Mouse (Mus musculus) spleen, adult 2 months (tissue): ENCODE measurements around the gene Atp6v1e1. TPM values are rescaled to one million over a fixed set of nuclear protein-coding genes. Genes with fewer than 3 reads are reported as not detected.

Experiments used
- DNase-seq, 2 experiments: peaks; one replicate each; pipeline versions ENCODE4 v3.0.0 to v3.0.0-alpha.2; 2012 to 2021; ENCODE audit warnings: low spot score in 2 of 2, low read depth in 1 of 2
- H3K27ac ChIP-seq: fragments of 200-500 bp; 2 replicates; pipeline ENCODE4 v1.5.1; 2012; ENCODE audit warnings: low read length, inconsistent platforms; ENCODE audit not compliant: insufficient read depth
- H3K27me3 ChIP-seq: fragments of 200-500 bp; 2 replicates; pipeline ENCODE4 v1.6.1; 2012; ENCODE audit warnings: mild to moderate bottlenecking, moderate library complexity, low read length, inconsistent platforms; ENCODE audit not compliant: control insufficient read depth, insufficient read depth
- H3K36me3 ChIP-seq: fragments of 200-500 bp; 2 replicates; pipeline ENCODE4 v1.6.1; 2012; ENCODE audit warnings: mild to moderate bottlenecking, low read length, inconsistent platforms; ENCODE audit not compliant: control insufficient read depth, insufficient read depth
- H3K4me1 ChIP-seq: fragments of 200-500 bp; 2 replicates; pipeline ENCODE4 v1.6.1; 2011; ENCODE audit warnings: inconsistent platforms; ENCODE audit not compliant: control insufficient read depth, insufficient read depth, insufficient read length
- H3K4me3 ChIP-seq: fragments of 200-500 bp; 2 replicates; pipeline ENCODE4 v1.5.1; 2011; ENCODE audit warnings: mild to moderate bottlenecking, inconsistent platforms; ENCODE audit not compliant: insufficient read depth, insufficient read length; ENCODE audit errors: extremely low read depth
- CTCF ChIP-seq: fragments of 200-500 bp; IDR thresholded peaks from 2 replicates; pipeline ENCODE4 v1.5.1; 2011; ENCODE audit warnings: mild to moderate bottlenecking, inconsistent platforms; ENCODE audit not compliant: insufficient read depth, insufficient read length, insufficient replicate concordance; ENCODE audit errors: extremely low read depth
- POLR2A ChIP-seq: fragments of 200-500 bp; IDR thresholded peaks from 2 replicates; pipeline ENCODE4 v1.6.1; 2011; ENCODE audit warnings: low read depth, low read length, inconsistent platforms
- WGBS: fragments of 180-500 bp; shearing (Covaris S2); methylation state at CpG from one replicate; pipeline ENCODE4 v1.1.7; 2018; 5-methylcytosine and 5-hydroxymethylcytosine counted together
- polyA plus RNA-seq: library from polyadenylated mRNA; depleted of rRNA; stranded (reverse); fragments of >200 nt; gene quantifications from 2 replicates; pipeline ENCODE4 v1.2.3, GENCODE M21; 2012

Gene Atp6v1e1
- polyA plus RNA-seq, 1 experiment, result 59.8 TPM

DNA sequence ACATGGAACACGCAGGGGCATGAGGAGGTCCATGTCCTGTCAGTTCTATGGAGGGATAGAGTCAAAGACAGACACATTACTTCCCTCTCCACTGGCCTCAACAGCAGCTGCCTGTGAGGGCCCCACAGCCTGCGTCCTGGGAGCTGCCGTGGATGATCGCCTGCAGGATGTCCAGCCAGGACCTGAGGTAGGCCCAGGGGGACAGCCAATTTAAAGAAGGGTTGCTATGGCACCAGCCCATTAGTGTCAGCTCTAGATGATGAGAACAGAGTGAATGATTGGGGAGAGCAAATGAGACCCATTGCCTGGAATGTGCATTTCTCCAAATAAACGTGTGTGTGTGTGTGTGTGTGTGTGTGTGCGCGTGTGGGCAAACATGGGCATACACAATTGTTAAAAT is 38.2 kb downstream of the Atp6v1e1 start:
- TF ChIP-seq POLR2A (no peak), CTCF (no peak)
- no peaks in the 10 kb centered on the region for H3K27me3 ChIP-seq
- no peaks in the 10 kb centered on the region for H3K4me1 ChIP-seq
- no peak overlapping the region for H3K27ac ChIP-seq
- no peak overlapping the region for H3K4me3 ChIP-seq
- no peaks in the 10 kb centered on the region for H3K36me3 ChIP-seq
- no peak for DNase-seq
- 91% methylated on average over 7 of the region's 7 CpGs for WGBS

DNA sequence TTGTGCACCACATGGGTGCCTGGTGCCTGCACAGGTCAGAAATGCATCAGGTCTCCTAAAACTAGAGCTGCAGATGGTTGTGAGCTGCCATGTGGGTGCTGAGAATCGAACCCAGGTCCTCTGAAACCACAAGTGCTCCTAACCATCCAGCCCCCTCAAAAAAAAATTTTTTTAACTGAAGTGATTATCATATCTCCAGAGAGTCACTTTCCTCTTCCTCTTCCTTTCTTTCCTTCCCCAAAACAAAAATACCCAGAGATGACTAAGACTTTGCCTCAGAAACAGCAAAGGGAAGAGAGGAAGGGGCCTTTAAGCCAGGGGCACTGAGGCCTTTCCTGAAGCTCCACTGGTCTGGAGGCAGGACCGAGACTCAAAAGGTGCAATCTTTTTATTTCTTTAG is 39.6 kb downstream of the Atp6v1e1 start:
- TF ChIP-seq POLR2A (no peak), CTCF (no peak)
- no peaks in the 10 kb centered on the region for H3K27me3 ChIP-seq
- no peak overlapping the region for H3K4me3 ChIP-seq
- 54% methylated on average over 2 of the region's 2 CpGs for WGBS
- no peaks in the 10 kb centered on the region for H3K36me3 ChIP-seq
- no peaks in the 10 kb centered on the region for H3K4me1 ChIP-seq
- no peak overlapping the region for H3K27ac ChIP-seq
- no peak for DNase-seq

DNA sequence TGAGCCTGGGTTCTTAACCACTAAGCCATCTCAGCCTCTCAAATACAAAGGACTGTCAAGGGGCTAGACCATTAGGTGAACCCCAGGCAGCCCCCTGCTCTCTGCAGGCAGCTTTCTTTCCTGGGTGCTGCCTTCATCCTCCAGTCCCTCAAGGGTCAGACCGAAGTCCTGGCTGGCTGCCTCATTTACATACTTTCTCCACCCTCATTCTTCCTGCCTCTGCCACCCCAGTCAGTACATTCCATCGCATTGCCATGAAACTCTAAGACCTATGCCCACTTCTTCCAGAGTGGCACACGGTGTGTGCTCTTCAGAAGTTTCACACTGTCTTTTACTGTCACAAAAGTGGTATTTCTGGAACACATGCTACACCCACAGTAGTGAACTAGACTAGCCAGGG is 44.4 kb downstream of the Atp6v1e1 start:
- no peak for TF ChIP-seq POLR2A
- H3K27ac ChIP-seq, result no peak overlapping the region
- no peaks in the 10 kb centered on the region for H3K36me3 ChIP-seq
- H3K27me3 ChIP-seq, result no peaks in the 10 kb centered on the region
- no peaks in the 10 kb centered on the region for H3K4me1 ChIP-seq
- DNase-seq, result no peak
- H3K4me3 ChIP-seq, result no peak overlapping the region
- 81% methylated on average over 3 of the region's 3 CpGs for WGBS

DNA sequence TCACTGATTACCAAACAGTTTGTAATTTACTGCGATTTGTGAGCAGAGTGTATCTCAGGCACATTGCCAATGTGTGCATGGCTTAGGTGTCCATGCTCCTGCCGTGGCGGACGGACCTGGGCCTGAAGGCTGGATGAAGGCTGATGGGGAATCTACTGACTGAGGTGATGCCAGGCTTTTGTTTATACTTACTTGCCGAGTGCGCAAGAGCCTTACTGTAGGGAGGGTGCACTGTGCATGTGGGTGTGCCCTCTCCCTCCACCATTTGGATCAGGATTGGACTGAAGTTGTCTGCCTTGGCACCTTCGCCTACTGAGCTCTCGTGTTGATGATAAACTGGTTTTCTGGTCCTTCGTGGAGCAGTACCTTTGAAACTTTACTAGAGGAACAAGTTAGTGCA is 45.1 kb downstream of the Atp6v1e1 start:
- 91% methylated on average over 9 of the region's 9 CpGs for WGBS
- Histone ChIP-seq H3K4me3 (no peak overlapping the region), H3K4me1 (no peaks in the 10 kb centered on the region), H3K27ac (no peak overlapping the region), H3K27me3 (no peaks in the 10 kb centered on the region), H3K36me3 (no peaks in the 10 kb centered on the region)
- TF ChIP-seq POLR2A (no peak), CTCF (no peak)
- DNase-seq, result no peak

DNA sequence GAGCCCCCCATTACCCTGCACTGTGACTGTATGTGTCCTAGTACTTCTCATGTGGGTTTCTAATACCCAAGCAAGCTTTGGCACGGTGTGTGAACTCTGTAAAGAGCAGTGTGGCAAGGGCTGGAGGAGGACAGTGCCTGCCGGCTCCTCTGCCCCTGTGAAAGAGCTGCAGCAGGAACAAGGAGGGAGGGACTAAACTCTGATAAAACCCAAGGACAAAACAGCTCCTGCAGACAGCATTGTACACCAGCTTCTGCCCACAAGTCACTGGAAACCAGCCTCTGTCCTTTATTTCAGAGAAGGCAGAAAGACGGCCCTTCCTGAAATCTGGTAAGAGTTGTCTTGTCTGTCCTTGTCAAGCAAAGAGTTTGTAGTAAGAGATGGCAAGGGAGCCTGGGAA is 46.3 kb downstream of the Atp6v1e1 start:
- 91% methylated on average over 3 of the region's 3 CpGs for WGBS
- no peak for DNase-seq
- Histone ChIP-seq H3K36me3 (no peaks in the 10 kb centered on the region), H3K4me1 (no peaks in the 10 kb centered on the region), H3K27me3 (no peaks in the 10 kb centered on the region), H3K27ac (no peak overlapping the region), H3K4me3 (no peak overlapping the region)
- TF ChIP-seq POLR2A (no peak), CTCF (no peak)

DNA sequence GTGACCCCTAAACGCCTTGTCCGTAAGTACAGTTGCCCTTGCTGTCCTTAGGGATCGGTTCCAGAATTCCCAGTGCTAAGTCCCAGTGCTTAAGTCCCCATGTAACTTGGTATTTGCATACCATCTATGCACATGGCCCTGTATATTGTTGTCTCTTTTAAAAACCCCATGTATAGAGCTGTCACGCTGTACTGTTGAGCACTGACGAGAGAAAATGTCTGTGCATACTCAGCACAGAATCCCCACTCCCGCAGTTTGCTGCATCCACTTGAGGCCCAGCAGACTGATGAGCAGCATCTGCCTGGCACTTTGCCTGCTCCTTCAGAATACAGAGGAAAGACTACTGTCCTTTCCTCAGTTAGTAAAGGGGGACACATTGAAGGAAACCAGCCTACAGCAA is 48.8 kb downstream of the Atp6v1e1 start:
- no peaks in the 10 kb centered on the region for H3K36me3 ChIP-seq
- TF ChIP-seq POLR2A (no peak), CTCF (no peak)
- no peaks in the 10 kb centered on the region for H3K27me3 ChIP-seq
- no peak overlapping the region for H3K27ac ChIP-seq
- H3K4me1 ChIP-seq, result no peaks in the 10 kb centered on the region
- no peak for DNase-seq
- WGBS, result 92% methylated on average over 6 of the region's 6 CpGs
- H3K4me3 ChIP-seq, result no peak overlapping the region

DNA sequence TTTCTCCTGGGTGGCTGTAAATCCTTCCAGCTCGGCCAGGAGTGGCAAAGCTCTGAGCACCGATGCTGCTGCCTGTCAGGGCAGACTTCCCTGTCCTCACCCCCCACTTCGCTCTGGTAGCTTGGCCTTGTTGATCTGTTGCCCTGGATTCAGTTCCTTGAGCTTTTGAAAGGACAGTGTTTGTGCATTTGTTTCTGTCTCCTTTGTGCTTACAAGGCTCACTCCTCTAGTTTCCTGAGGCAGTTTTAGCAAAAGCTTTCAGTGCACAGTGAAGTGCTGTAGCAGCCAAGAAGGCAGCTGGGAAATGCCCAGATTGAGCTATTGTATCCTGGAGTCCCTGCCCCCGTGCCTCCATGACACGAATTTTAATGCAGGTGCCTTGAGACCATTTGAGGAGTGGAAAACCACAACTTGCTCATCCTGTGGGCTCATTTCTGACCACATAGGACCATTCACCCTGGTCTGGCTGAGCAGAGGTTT is 49.4 kb downstream of the Atp6v1e1 start, which contains the start of gene Slc25a18:
Gene Slc25a18, plus strand, starts transcription at position 430 of the 480 bp plus-strand sequence.
- Histone ChIP-seq H3K27ac (no peak within 1 kb of the TSS), H3K4me1 (no peaks in the 10 kb centered on the region), H3K27me3 (no peaks in the 10 kb centered on the region), H3K36me3 (no peaks in the 10 kb centered on the region), H3K4me3 (no peak within 1 kb of the TSS)
- WGBS, result 68% methylated on average over 5 of the region's 5 CpGs
- TF ChIP-seq CTCF (no peak), POLR2A (no peak)
- DNase-seq, result no peak
